Mouse (Mus musculus) hindbrain, embryonic 11.5 days (tissue): ENCODE results near the gene Cdh1. TPM values are rescaled to one million over a fixed set of nuclear protein-coding genes. Genes with fewer than 3 reads are reported as not detected.
A peak's percentile ranks its signal among the peaks of the same experiment; 100 is the strongest.
"Not testable (repeated sequence)": the region's sequence is repeated elsewhere in the genome, so short reads cannot be mapped to it uniquely, and the experiment has no call there.

Experiments used
- ATAC-seq: fragments of 200-750 bp; cut with Nextera tagmentation; 2 replicates; pipeline ENCODE4 v1.8.0; 2017; ENCODE audit warnings: mild to moderate bottlenecking, moderate TSS enrichment, moderate library complexity; ENCODE audit not compliant: low FRiP score
- DNase-seq: peaks from one replicate; pipeline ENCODE4 v3.0.0-alpha.2; 2015; ENCODE audit warnings: low spot score
- H3K27ac ChIP-seq: fragments of 300-500 bp; sonication (generic); 2 replicates; pipeline ENCODE4 v1.5.1; 2014; ENCODE audit warnings: mild to moderate bottlenecking, low read depth, low read length
- H3K27me3 ChIP-seq: fragments of 300-500 bp; sonication (generic); 2 replicates; pipeline ENCODE4 v1.6.1; 2014; ENCODE audit warnings: mild to moderate bottlenecking, low read length, moderate library complexity, mixed read lengths; ENCODE audit not compliant: control insufficient read depth, insufficient read depth
- H3K36me3 ChIP-seq: fragments of 300-500 bp; sonication (generic); 2 replicates; pipeline ENCODE4 v1.6.1; 2014; ENCODE audit warnings: mild to moderate bottlenecking, low read length, moderate library complexity, mixed read lengths; ENCODE audit not compliant: control insufficient read depth, insufficient read depth
- H3K4me1 ChIP-seq: fragments of 300-500 bp; sonication (generic); replicated peaks from 2 replicates; pipeline ENCODE4 v1.6.1; 2014; ENCODE audit warnings: low read length, mixed read lengths; ENCODE audit not compliant: control insufficient read depth, insufficient read depth
- H3K4me2 ChIP-seq: fragments of 300-500 bp; sonication (generic); replicated peaks from 2 replicates; pipeline ENCODE4 v1.6.1; 2014; ENCODE audit warnings: mild to moderate bottlenecking, low read depth, low read length
- H3K4me3 ChIP-seq: fragments of 300-500 bp; sonication (generic); 2 replicates; pipeline ENCODE4 v1.5.1; 2014; ENCODE audit warnings: low read depth, low read length
- H3K9ac ChIP-seq: fragments of 300-500 bp; sonication (generic); 2 replicates; pipeline ENCODE4 v1.6.1; 2014; ENCODE audit warnings: low read depth, low read length
- H3K9me3 ChIP-seq: fragments of 300-500 bp; sonication (generic); 2 replicates; pipeline ENCODE4 v1.6.1; 2016; ENCODE audit warnings: low read length; ENCODE audit not compliant: control insufficient read depth
- WGBS: fragments of 180-500 bp; shearing (Covaris S2); extraction: QIAGEN DNeasy Blood & Tissue Kit; methylation state at CpG from one replicate; pipeline ENCODE4 v1.1.7; 2014; 5-methylcytosine and 5-hydroxymethylcytosine counted together
- polyA plus RNA-seq: library from polyadenylated mRNA; unstranded; fragments of >200 nt; fragmentation: Nextera tagmentation; extraction: Ambion mirVana; gene quantifications from 2 replicates; pipeline ENCODE4 v1.2.1, GENCODE M21; 2014

The Cdh1 gene
- polyA plus RNA-seq, 1 experiment from 2014 or later: 6.7 TPM

- ATAC-seq (no peak), DNase-seq (no peak)
- Histone ChIP-seq H3K9ac (no peak overlapping the region), H3K4me1 (no peaks in the 10 kb centered on the region), H3K27ac (no peak overlapping the region), H3K27me3 (no peaks in the 10 kb centered on the region), H3K36me3 (no peaks in the 10 kb centered on the region), H3K4me3 (no peak overlapping the region), H3K9me3 (no peaks in the 10 kb centered on the region), H3K4me2 (no peak overlapping the region)
- 90% methylated on average over 3 of the region's 3 CpGs for WGBS
These were observed 17.5 kb upstream of the Cdh1 start for GRCm38 (mm10) chr8:106585671-106586037.

GRCm38 (mm10) chr8:106586896-106587295 is 16.3 kb upstream of the Cdh1 start:
- DNase-seq (no peak), ATAC-seq (no peak)
- WGBS: 84% methylated on average over 8 of the region's 8 CpGs
- Histone ChIP-seq H3K4me2 (no peak overlapping the region), H3K27me3 (no peaks in the 10 kb centered on the region), H3K4me1 (no peaks in the 10 kb centered on the region), H3K4me3 (no peak overlapping the region), H3K9ac (no peak overlapping the region), H3K9me3 (no peaks in the 10 kb centered on the region), H3K27ac (no peak overlapping the region), H3K36me3 (no peaks in the 10 kb centered on the region)

- no peak overlapping the region for H3K4me3 ChIP-seq
- ATAC-seq (no peak), DNase-seq (no peak)
These were observed 14.4 kb upstream of the Cdh1 start for GRCm38 (mm10) chr8:106588443-106589431.

GRCm38 (mm10) chr8:106592458-106592857 is 10.7 kb upstream of the Cdh1 start:
- Histone ChIP-seq H3K9me3 (no peaks in the 10 kb centered on the region), H3K4me3 (no peak overlapping the region), H3K27ac (no peak overlapping the region), H3K4me1 (0 out of 2 replicates have a peak, but pooled peaks cover 2% of the 10 kb centered on the region), H3K4me2 (no peak overlapping the region), H3K36me3 (no peaks in the 10 kb centered on the region), H3K9ac (no peak overlapping the region), H3K27me3 (no peaks in the 10 kb centered on the region)
- ATAC-seq: no peak
- DNase-seq: no peak
- WGBS: 94% methylated on average over 1 of the region's 3 CpGs

More at GRCm38 (mm10) chr8:106588443-106589431, 14.4 kb upstream of the Cdh1 start:
- H3K4me2 ChIP-seq: no peak overlapping the region
- H3K9me3 ChIP-seq: no peaks in the 10 kb centered on the region
- H3K36me3 ChIP-seq: no peaks in the 10 kb centered on the region
- H3K27ac ChIP-seq: no peak overlapping the region
- no peaks in the 10 kb centered on the region for H3K4me1 ChIP-seq
- no peak overlapping the region for H3K9ac ChIP-seq
- H3K27me3 ChIP-seq: no peaks in the 10 kb centered on the region
- 68% methylated on average over 3 of the region's 3 CpGs for WGBS

- not testable (repeated sequence) for DNase-seq, H3K4me3 ChIP-seq, ATAC-seq, H3K9ac ChIP-seq, H3K9me3 ChIP-seq, H3K36me3 ChIP-seq, H3K4me1 ChIP-seq, H3K27me3 ChIP-seq, H3K4me2 ChIP-seq, H3K27ac ChIP-seq
- WGBS: 96% methylated on average over 3 of the region's 3 CpGs
These were observed 7.5 kb upstream of the Cdh1 start for GRCm38 (mm10) chr8:106595623-106596022.

GRCm38 (mm10) chr8:106597067-106597466 is 6.1 kb upstream of the Cdh1 start:
- no peak for ATAC-seq
- Histone ChIP-seq H3K4me3 (no peak overlapping the region), H3K4me1 (0 out of 2 replicates have a peak, but pooled peaks cover 2% of the 10 kb centered on the region), H3K9ac (no peak overlapping the region), H3K27ac (no peak overlapping the region), H3K4me2 (no peak overlapping the region), H3K36me3 (no peaks in the 10 kb centered on the region), H3K9me3 (no peaks in the 10 kb centered on the region), H3K27me3 (peaks cover 4% of the 10 kb centered on the region; the same call in 1 of the 2 replicates)
- 93% methylated on average over 5 of the region's 5 CpGs for WGBS
- no peak for DNase-seq

- no peak overlapping the region for H3K4me2 ChIP-seq
- H3K9me3 ChIP-seq: no peaks in the 10 kb centered on the region
- 0 out of 2 replicates have a peak, but pooled peaks cover 2% of the 10 kb centered on the region for H3K4me1 ChIP-seq
- WGBS: 33% methylated on average over 7 of the region's 7 CpGs
- no peak overlapping the region for H3K27ac ChIP-seq
- no peaks in the 10 kb centered on the region for H3K36me3 ChIP-seq
- H3K4me3 ChIP-seq: no peak overlapping the region
- peaks cover 27% of the 10 kb centered on the region for H3K27me3 ChIP-seq
- ATAC-seq: peak; percentile 25; the same call in 1 of the 2 replicates
- no peak overlapping the region for H3K9ac ChIP-seq
- no peak for DNase-seq
These were observed 3.7 kb upstream of the Cdh1 start for GRCm38 (mm10) chr8:106599265-106599979.

GRCm38 (mm10) chr8:106603933-106604332 is 782 bp downstream of the Cdh1 start:
- peaks cover 45% of the 10 kb centered on the region for H3K27me3 ChIP-seq
- no peak overlapping the region for H3K9ac ChIP-seq
- peak overlapping the region; percentile 87 for H3K4me2 ChIP-seq
- H3K4me1 ChIP-seq: no peaks in the 10 kb centered on the region
- H3K36me3 ChIP-seq: no peaks in the 10 kb centered on the region
- H3K27ac ChIP-seq: no peak overlapping the region
- peak overlapping the region; percentile 46 for H3K4me3 ChIP-seq
- DNase-seq (peak; percentile 47), ATAC-seq (no peak)
- no peaks in the 10 kb centered on the region for H3K9me3 ChIP-seq
- WGBS: 0% methylated on average over 14 of the region's 19 CpGs
